Mouse (Mus musculus): ENCODE measurements around the gene Mgst1. TPM values are rescaled to one million over a fixed set of nuclear protein-coding genes. Genes with fewer than 3 reads are reported as not detected.

The Mgst1 gene
- polyA plus RNA-seq (2015; fragmentation: Nextera tagmentation; extraction: Ambion mirVana): 121 and 162 TPM in 2 replicates

GRCm38 (mm10) chr6:138139930-138140329 lies at the start of gene Mgst1:
Gene Mgst1, plus strand, starts transcription at chr6:138140316.

Other genes starting within 250 kb of the Mgst1 start
- not detected in 2 replicates for gene Slc15a5, start 60.4 kb upstream of the Mgst1 start, polyA plus RNA-seq (2015; fragmentation: Nextera tagmentation; extraction: Ambion mirVana)

All from spleen, postnatal 0 days (tissue).